8 mouse cellular contexts compared by ENCODE assay signal in genomic region chr9:50658391-50658790, GRCm38 (mm10). TPM values are rescaled to one million over a fixed set of nuclear protein-coding genes. Genes with fewer than 3 reads are reported as not detected.
DNase-seq lines count a peak whose midpoint lies in the region; ATAC-seq and TF ChIP-seq lines count a peak whose summit lies in the region.

No protein-coding gene starts in this region.

- H3K9me3 ChIP-seq in forebrain, embryonic 13.5 days (replicated peaks) = no peaks in the 10 kb centered on the region
- no peaks in the 10 kb centered on the region for H3K9me3 ChIP-seq in liver, embryonic 16.5 days (replicated peaks; ENCODE audit: control insufficient read depth, low read length)

- H3K9ac ChIP-seq in forebrain, embryonic 13.5 days = peak overlapping the region; percentile 90
- H3K9ac ChIP-seq in liver, embryonic 16.5 days (ENCODE audit: low read depth, low read length) = peak overlapping the region; percentile 87

- TF ChIP-seq CTCF in gastrocnemius, adult 2 months (IDR thresholded peaks at IDR 0.05) = no peak

- H3K4me2 ChIP-seq in forebrain, embryonic 13.5 days = peak overlapping the region; percentile 86
- H3K4me2 ChIP-seq in liver, embryonic 16.5 days (ENCODE audit: low read depth, low read length) = peak overlapping the region; percentile 78

- ATAC-seq in forebrain, embryonic 13.5 days = no peak
- ATAC-seq in liver, embryonic 16.5 days (ENCODE audit: low read depth) = no peak

- H3K27ac ChIP-seq in gastrocnemius, adult 2 months = peak overlapping the region; percentile 98
- H3K27ac ChIP-seq in forebrain, embryonic 13.5 days = peak overlapping the region; percentile 83; the same call in 1 of the 2 replicates
- H3K27ac ChIP-seq in liver, embryonic 16.5 days (ENCODE audit: low read length) = no peak overlapping the region

- intact Hi-C loops in gastrocnemius, adult 2 months (cut with DNase I) = loop anchor here (5.0 kb wide), 1 partner anchor 41 kb away; the partner anchor contains the start of genes Nkapd1 and Pih1d2
- intact Hi-C loops in gastrocnemius, postnatal 14 days (cut with DNase I; ENCODE audit: low total_unique reads) = loop anchor here (5.0 kb wide), 1 partner anchor 36 kb away; no protein-coding TSS in a partner anchor

- H3K36me3 ChIP-seq in forebrain, embryonic 13.5 days (ENCODE audit: poor library complexity, severe bottlenecking) = peaks cover 30% of the 10 kb centered on the region
- H3K36me3 ChIP-seq in liver, embryonic 16.5 days (ENCODE audit: control insufficient read depth, insufficient read depth) = peaks cover 3% of the 10 kb centered on the region; the same call in 1 of the 2 replicates

- DNase-seq in gastrocnemius, adult 2 months = no peak
- no peak for DNase-seq in gastrocnemius, postnatal 14 days
- DNase-seq in A20 (ENCODE audit: low read depth, low spot score) = peak; percentile 74
- DNase-seq in gastrocnemius, postnatal 25 days = no peak
- no peak for DNase-seq in gastrocnemius, postnatal 10 days
- no peak for DNase-seq in right cerebral cortex, adult 18-20 months

- no peaks in the 10 kb centered on the region for H3K27me3 ChIP-seq in forebrain, embryonic 13.5 days
- no peaks in the 10 kb centered on the region for H3K27me3 ChIP-seq in liver, embryonic 16.5 days (ENCODE audit: control insufficient read depth, insufficient read depth, low read depth, low read length)

- peaks cover 21% of the 10 kb centered on the region for H3K4me1 ChIP-seq in forebrain, embryonic 13.5 days
- peaks cover 5% of the 10 kb centered on the region for H3K4me1 ChIP-seq in liver, embryonic 16.5 days (ENCODE audit: control insufficient read depth, low read depth, low read length)

- 21% methylated on average over 5 of the region's 5 CpGs for WGBS in forebrain, embryonic 13.5 days
- WGBS in liver, embryonic 16.5 days (ENCODE audit: insufficient replicate concordance) = 7% methylated on average over 5 of the region's 5 CpGs

- H3K4me3 ChIP-seq in gastrocnemius, adult 2 months = peak overlapping the region; percentile 99
- H3K4me3 ChIP-seq in forebrain, embryonic 13.5 days = peak overlapping the region; percentile 92
- peak overlapping the region; percentile 86 for H3K4me3 ChIP-seq in liver, embryonic 16.5 days (ENCODE audit: low read depth, low read length)

RNA-seq across cellular contexts. Expression of gene Dlat, which starts 1.2 kb away (rescaled TPM):
- 100 to 1,000 TPM; 170 to 247 TPM for total RNA-seq in gastrocnemius, adult 2 months (2021)
- 100 to 1,000 TPM; 235 to 280 TPM for total RNA-seq in gastrocnemius, postnatal 14 days (2021)
- 40.6 and 40.8 TPM in 2 replicates for polyA plus RNA-seq in forebrain, embryonic 13.5 days (2015; fragmentation: Nextera tagmentation; extraction: Ambion mirVana)
- polyA plus RNA-seq in liver, embryonic 16.5 days (2015; fragmentation: Nextera tagmentation; extraction: Ambion mirVana) = 21.6 and 22.5 TPM in 2 replicates
- total RNA-seq in gastrocnemius, postnatal 25 days (2021) = 100 to 1,000 TPM; 228 to 279 TPM
- 100 to 1,000 TPM; 196 to 235 TPM for total RNA-seq in gastrocnemius, postnatal 10 days (2021)

RNA-seq across cellular contexts. Expression of gene Nkapd1, which starts 41.1 kb away (rescaled TPM):
- total RNA-seq in gastrocnemius, adult 2 months (2021) = 10 to 100 TPM; 11.1 to 11.7 TPM
- total RNA-seq in gastrocnemius, postnatal 14 days (2021) = 10 to 100 TPM; 12.8 to 13.0 TPM
- polyA plus RNA-seq in forebrain, embryonic 13.5 days (2015; fragmentation: Nextera tagmentation; extraction: Ambion mirVana) = 22.4 and 26.1 TPM in 2 replicates
- 5.8 and 5.9 TPM in 2 replicates for polyA plus RNA-seq in liver, embryonic 16.5 days (2015; fragmentation: Nextera tagmentation; extraction: Ambion mirVana)
- total RNA-seq in gastrocnemius, postnatal 25 days (2021) = 10 to 100 TPM in 1 of 2 experiments, 1 to 10 TPM in 1; 7.7 to 10.4 TPM
- 10 to 100 TPM; 12.2 to 16.0 TPM for total RNA-seq in gastrocnemius, postnatal 10 days (2021)

RNA-seq across cellular contexts. Expression of gene Pih1d2, which starts 41.3 kb away (rescaled TPM):
- total RNA-seq in gastrocnemius, adult 2 months (2021) = under 1 TPM; 0.53 to 0.61 TPM
- total RNA-seq in gastrocnemius, postnatal 14 days (2021) = under 1 TPM; 0.35 to 0.74 TPM
- 5.0 and 6.0 TPM in 2 replicates for polyA plus RNA-seq in forebrain, embryonic 13.5 days (2015; fragmentation: Nextera tagmentation; extraction: Ambion mirVana)
- polyA plus RNA-seq in liver, embryonic 16.5 days (2015; fragmentation: Nextera tagmentation; extraction: Ambion mirVana) = 0.55 and 0.90 TPM in 2 replicates
- total RNA-seq in gastrocnemius, postnatal 25 days (2021) = under 1 TPM; 0.20 to 0.43 TPM
- under 1 TPM; 0.27 to 0.42 TPM for total RNA-seq in gastrocnemius, postnatal 10 days (2021)

RNA-seq across cellular contexts. Expression of gene Timm8b, which starts 54.7 kb away (rescaled TPM):
- 100 to 1,000 TPM; 211 to 231 TPM for total RNA-seq in gastrocnemius, adult 2 months (2021)
- total RNA-seq in gastrocnemius, postnatal 14 days (2021) = 100 to 1,000 TPM; 144 to 150 TPM
- 374 and 437 TPM in 2 replicates for polyA plus RNA-seq in forebrain, embryonic 13.5 days (2015; fragmentation: Nextera tagmentation; extraction: Ambion mirVana)
- polyA plus RNA-seq in liver, embryonic 16.5 days (2015; fragmentation: Nextera tagmentation; extraction: Ambion mirVana) = 141 and 164 TPM in 2 replicates
- total RNA-seq in gastrocnemius, postnatal 25 days (2021) = 100 to 1,000 TPM; 182 to 200 TPM
- 100 to 1,000 TPM; 140 to 148 TPM for total RNA-seq in gastrocnemius, postnatal 10 days (2021)

RNA-seq across cellular contexts. Expression of gene Sdhd, which starts 54.8 kb away (rescaled TPM):
- total RNA-seq in gastrocnemius, adult 2 months (2021) = 100 to 1,000 TPM; 269 to 419 TPM
- total RNA-seq in gastrocnemius, postnatal 14 days (2021) = 100 to 1,000 TPM; 334 to 384 TPM
- polyA plus RNA-seq in forebrain, embryonic 13.5 days (2015; fragmentation: Nextera tagmentation; extraction: Ambion mirVana) = 214 and 228 TPM in 2 replicates
- 308 and 319 TPM in 2 replicates for polyA plus RNA-seq in liver, embryonic 16.5 days (2015; fragmentation: Nextera tagmentation; extraction: Ambion mirVana)
- total RNA-seq in gastrocnemius, postnatal 25 days (2021) = 100 to 1,000 TPM; 338 to 360 TPM
- total RNA-seq in gastrocnemius, postnatal 10 days (2021) = 100 to 1,000 TPM; 321 to 381 TPM
